Mouse (Mus musculus) right cerebral cortex, adult 2 months (tissue): ENCODE measurements around the gene Parp14.
"Not testable (repeated sequence)": the region's sequence is repeated elsewhere in the genome, so short reads cannot be mapped to it uniquely, and the experiment has no call there.

Experiments
- DNase-seq, 2 experiments: peaks; one replicate each; pipeline ENCODE4 v3.0.0; 2021 to 2022; ENCODE audit warnings: low spot score in 2 of 2

Gene Parp14

GRCm38 (mm10) chr16:35871048-35871851 lies at the start of gene Parp14:
Gene Parp14, minus strand, starts transcription at chr16:35871544.
- peak in 1 of 2 experiments; percentile 4 for DNase-seq

DNA sequence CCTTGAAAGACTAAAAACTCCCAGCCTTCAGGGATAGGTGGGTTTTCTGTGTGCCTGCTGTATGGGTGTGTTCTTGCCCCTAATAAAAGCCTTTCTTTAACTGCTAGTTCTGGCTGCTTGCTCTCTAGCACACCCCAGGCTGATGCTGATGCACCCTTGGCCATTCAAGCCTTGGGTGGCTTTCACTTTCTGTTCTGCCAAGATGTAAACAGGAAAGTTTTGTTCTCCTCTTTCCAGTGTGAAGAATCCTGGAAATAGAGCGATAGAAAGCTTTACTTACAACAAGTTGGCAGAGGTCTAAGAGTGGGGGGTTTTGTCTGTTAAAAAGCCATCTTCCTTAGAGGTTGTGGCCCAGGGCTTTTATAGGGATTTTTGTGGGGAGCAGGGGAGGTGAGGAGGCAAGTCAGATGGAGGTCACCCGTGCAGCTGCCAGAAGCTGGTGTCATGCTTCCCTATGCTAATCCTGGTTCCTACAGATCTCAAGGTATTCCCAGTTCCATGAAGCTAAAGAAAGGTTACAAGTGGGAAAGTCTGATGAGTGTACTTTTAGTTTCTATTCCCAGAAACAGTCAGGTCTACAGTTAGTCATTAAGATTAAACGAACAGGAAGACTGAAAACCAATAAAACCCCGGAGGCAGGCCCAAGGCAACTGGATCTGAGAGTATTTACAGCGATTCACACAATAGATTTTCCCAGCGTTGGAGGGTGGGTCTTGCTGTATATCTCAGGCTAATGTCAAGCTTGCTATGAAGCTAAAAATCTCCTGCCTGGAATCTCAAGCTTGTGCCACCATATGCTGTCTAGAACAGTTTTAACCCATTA lies 47.6 kb upstream of the Parp14 start:
- DNase-seq = no peak

- DNase-seq = no peak
These were observed 43.0 kb upstream of the Parp14 start for GRCm38 (mm10) chr16:35914301-35914700.

- DNase-seq = no peak
These were observed 42.2 kb upstream of the Parp14 start for GRCm38 (mm10) chr16:35913526-35913925.

- no peak for DNase-seq
These were observed 40.1 kb upstream of the Parp14 start for GRCm38 (mm10) chr16:35911449-35911848.

DNA sequence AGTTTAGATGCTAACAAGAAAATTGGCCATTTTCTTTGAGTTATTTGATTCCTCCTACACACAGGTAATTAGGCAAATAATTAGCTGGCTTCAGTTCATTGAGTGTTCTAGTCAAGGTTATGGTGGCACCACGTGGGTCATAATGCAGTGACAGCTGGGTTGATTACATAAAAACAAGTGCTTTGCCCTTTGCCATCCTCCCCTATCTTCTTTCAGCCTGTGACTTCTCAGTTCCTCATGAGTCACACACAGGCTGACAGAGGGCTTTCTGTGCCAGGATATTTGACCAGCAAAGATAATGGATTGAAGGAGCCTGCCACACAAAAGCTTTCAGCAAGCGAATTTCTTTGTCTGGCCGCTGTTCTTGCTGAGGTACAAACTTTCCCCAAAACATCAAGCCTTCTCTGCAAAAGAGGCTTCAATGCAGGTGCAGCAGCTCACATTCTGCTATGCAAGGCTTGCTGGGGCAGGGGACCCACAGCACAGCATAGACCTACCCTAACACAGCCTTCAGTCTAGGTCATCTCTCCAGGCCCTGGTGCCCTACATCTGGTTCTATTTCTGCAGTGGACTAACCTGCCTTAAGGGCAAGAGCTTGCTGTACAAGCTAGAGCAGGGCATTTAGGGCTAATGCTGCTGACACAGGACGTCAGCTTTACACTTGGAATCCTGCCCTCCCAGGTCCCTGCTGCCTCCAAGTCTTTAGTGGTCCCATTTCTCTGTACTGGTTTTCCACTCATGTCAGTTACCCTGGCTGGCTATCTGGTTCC lies 36.3 kb upstream of the Parp14 start:
- no peak for DNase-seq

DNA sequence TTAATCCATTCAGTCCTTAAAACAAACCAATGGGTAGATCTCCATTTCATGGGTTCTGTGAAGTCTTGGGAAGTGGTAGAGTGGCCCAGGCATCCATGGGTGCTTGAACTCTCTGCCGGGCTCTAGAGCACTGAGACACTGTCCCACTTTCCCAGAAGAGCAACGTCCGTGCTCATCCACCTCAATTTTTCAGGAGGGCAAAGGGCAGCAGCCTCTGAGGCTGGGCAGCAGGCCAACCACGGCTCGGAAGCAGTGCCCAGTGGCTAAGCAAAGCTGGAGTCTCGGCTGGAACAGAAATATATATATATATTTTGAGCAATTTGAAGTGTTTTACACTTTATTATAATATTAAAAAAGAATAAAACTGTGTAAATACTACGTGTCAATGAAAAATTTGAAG lies 35.5 kb upstream of the Parp14 start:
- DNase-seq = no peak

DNA sequence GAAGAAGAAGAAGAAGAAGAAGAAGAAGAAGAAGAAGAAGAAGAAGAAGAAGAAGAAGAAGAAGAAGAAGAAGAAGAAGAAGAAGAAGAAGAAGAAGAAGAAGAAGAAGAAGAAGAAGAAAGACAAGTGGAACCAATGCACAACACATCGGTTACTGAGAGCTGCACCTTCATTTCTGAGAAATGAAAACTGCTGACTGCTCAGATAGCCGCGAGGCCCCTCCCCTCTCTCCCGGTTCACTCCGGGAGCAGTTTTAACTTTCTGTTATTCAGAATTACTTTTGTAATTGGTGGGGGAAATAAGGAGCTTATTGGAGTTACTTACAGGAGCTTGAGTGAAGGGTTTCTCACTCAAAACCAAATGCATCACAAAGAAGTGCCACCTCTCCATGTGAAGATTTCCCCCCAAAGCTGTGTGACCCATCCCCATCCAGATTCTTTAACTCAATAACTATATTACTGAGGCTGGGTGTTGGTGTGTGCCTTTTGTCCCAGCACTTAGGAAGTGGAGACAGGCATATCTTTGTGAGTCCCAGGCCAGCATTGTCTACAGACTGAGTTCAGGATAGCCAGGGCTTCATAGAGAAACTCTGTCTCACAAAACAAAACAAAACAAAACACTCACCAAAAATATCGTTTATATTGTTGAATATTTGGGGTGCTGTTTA lies 34.6 kb upstream of the Parp14 start:
- no peak for DNase-seq

DNA sequence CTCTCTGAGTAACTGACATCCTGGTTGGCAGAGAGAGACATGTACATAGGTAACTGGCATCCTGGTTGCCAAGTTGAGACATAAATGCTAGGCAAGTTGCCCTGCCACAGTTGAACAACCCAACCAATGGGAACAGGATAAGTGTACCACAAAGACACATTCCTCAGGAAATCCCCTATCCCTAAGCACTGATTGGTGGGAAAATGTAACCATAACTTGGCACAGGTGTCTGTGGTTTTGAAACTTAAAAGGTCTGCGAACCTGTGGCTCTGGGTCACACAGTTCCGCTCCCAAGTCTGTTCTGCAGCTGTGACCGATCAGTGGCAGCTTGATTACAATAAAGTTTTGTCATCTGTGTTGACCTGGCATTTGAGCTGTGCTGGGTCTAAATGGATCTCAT lies 34.0 kb upstream of the Parp14 start:
- DNase-seq = no peak

DNA sequence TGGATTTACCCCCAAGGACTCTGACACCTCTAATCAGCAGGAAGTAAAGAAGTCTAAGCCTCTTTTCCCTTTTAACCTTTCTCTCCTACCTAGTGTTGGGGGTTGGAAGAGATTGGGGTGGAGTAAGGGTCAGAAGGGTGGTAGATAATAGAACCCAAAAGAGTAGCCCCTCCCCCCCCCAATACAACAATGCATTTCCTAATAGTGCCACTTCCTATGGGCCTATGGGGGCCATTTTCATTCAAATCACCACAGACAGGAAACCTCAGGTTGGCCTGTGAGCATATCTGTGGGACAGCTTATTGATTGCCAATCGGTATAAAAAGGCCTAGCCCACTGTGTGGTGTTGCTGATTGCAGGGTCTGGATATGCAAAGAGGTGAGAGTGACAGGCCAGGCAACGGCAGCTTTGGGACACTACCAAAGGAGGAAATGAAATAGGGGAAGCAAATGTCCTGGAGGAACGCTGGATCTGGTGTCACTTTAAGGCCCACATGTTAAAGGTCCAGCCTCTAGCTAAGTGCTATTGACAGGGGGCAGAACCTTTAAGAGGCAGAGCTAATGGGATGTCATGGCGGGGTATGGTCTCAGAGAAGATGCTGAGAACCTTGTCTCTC lies 32.9 kb upstream of the Parp14 start:
- no peak for DNase-seq

GRCm38 (mm10) chr16:35903014-35903640 lies 31.8 kb upstream of the Parp14 start:
- DNase-seq = no peak

- no peak for DNase-seq
These were observed 29.2 kb upstream of the Parp14 start for GRCm38 (mm10) chr16:35900541-35900940.

DNA sequence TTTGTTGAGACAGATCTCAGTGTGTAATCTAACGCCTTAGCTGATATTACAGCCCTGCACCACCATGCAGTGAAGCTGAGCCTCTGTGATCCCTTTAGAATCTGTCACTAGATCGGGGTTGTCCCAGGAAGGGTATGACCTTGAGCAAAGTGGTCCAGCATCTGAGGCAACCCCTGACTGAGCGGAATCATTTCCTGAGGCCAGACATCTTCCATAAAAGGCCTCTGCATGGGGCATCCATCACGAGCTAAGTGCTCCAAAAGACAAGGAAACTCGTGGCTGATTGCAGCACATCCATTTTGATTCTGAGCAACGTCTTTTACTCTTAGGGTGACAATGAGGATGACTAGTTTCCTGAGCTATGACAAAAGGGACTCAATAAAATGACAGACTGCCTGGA lies 23.7 kb upstream of the Parp14 start:
- no peak for DNase-seq

DNA sequence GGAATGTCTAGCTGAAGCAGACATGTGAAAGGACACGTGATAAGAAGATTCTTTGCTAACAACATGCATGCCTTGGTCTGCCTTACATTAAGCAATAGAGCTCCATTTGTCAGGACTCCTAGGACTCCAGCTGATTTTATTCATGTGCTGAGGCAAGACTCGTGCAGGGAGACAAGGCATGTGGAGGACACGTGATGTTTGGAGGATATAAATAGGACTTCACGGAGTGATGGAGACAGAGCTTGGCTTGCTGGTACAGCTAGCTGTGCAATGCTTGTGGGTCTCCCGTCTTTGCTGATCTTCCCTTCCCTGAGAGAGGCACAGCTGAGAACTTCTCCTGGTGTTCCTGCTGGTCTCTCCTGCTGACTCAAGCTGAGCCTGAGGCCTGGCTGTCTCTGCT lies 20.3 kb upstream of the Parp14 start:
- not testable (repeated sequence) for DNase-seq

GRCm38 (mm10) chr16:35890645-35891044 lies 19.3 kb upstream of the Parp14 start:
- DNase-seq = no peak

DNA sequence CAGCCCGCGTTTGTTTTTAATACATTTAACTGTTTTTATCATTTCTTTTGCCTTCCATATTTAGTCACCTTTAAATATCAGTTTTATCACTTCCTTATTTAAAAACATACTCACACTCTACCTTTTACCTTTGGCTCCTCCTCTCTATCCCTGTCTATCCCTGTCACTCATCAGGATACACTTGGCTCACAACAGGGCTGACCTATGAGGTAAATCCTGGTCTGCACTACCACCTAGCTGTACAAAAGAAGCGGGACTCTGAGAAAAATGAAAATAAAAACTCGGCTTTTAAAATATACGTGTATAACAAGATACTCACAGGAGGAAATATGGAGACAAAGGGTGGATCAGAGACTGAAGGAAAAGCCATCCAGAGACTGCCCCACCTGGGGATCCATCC lies 17.6 kb upstream of the Parp14 start:
- no peak for DNase-seq

DNA sequence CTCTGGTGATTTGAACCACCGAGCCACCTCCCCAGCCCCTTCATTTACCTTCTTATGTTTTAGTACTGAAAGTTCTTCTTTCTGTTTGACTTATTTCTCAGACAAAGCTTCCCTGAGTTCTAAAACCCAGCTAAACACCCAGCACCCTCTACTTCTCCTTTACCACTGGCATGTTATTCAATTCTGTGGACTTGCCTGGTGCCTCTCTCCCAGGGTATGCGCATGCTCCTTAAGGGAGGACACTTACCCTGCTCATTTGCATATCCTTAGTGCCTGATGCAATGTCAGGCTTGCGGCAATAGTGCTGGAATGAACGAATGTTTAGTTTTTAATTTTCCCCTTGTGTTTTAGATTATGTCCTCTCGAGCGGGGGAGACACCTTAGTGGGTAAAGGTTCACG lies 16.8 kb upstream of the Parp14 start:
- DNase-seq = no peak

DNA sequence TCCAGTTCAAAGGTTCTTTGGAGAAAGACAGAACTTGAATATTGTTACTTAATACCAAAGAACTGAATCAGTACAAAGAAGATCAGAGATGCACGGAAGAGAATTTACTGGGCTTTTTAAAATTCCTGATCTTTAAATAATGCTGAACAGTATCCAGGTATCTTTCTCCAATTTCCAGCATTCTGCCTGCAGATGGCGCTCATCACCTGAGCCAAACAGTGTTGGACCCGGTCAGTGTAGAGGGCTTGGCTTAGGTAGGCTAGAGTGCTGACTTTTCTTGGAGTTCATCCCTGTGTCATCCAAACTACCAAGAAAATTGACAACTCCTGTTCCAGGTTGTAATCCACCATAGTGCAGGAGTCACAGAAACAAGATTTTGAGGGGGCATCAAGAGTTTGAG lies 3.1 kb upstream of the Parp14 start:
- DNase-seq = peak; percentile 35 to 38

GRCm38 (mm10) chr16:35872410-35873006 lies 1.2 kb upstream of the Parp14 start:
- no peak for DNase-seq

DNA sequence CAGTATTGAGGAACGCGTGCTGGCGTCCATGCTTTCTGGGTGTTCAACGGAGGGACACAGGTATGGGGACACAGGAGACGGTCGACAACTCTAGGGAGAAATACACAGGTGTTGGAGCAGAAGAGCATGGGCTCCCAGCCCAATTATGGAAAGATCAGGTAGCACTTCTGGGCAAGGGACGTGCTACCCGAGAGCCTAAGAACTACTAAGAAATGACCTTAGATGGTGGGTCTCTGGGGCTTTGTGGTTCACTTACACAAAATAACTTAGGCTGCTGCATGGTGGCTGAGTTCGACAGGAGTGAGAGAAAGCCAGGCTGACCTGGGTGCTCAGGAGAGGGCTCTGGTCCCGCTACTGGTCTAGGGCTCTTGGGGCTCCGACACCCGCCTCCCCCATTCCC lies 554 bp upstream of the Parp14 start:
- no peak for DNase-seq
